Mouse (Mus musculus) ZHBTc4 (cell line): Measurements from ENCODE around the gene Lpin2.

ENCODE experiments used
- DNase-seq: peaks from one replicate; pipeline ENCODE4 v3.0.0-alpha.2; 2011; ENCODE audit warnings: low read depth, low spot score

Gene Lpin2

GRCm38 (mm10) chr17:71292897-71293296, 110.5 kb downstream of the Lpin2 start:
- no peak for DNase-seq

DNA sequence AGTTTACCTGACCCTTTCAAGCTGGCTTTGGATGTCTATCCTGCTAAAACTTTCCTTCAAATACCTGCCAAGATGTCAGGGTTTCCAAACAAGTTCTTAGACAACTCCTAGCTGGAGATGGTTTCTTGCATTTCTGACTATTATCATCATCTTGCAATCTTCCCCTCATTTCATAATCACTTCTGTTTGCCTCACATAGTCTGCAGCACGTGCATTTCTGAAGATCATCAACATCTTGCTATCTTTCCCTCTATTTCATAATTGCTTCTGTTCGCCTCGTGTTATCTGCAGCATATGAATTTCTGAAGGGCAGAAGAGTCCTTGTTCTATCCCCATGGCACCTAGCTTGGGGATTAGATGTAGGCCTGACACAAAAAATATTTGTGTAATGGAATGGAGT, 112.2 kb downstream of the Lpin2 start:
- no peak for DNase-seq
